Mouse (Mus musculus) urinary bladder, postnatal 10 days (tissue): ENCODE results near the gene Adgra3.

Experiments used
- DNase-seq: peaks from one replicate; pipeline ENCODE4 v3.0.0; 2022; ENCODE audit warnings: low spot score

Adgra3 gene

DNA sequence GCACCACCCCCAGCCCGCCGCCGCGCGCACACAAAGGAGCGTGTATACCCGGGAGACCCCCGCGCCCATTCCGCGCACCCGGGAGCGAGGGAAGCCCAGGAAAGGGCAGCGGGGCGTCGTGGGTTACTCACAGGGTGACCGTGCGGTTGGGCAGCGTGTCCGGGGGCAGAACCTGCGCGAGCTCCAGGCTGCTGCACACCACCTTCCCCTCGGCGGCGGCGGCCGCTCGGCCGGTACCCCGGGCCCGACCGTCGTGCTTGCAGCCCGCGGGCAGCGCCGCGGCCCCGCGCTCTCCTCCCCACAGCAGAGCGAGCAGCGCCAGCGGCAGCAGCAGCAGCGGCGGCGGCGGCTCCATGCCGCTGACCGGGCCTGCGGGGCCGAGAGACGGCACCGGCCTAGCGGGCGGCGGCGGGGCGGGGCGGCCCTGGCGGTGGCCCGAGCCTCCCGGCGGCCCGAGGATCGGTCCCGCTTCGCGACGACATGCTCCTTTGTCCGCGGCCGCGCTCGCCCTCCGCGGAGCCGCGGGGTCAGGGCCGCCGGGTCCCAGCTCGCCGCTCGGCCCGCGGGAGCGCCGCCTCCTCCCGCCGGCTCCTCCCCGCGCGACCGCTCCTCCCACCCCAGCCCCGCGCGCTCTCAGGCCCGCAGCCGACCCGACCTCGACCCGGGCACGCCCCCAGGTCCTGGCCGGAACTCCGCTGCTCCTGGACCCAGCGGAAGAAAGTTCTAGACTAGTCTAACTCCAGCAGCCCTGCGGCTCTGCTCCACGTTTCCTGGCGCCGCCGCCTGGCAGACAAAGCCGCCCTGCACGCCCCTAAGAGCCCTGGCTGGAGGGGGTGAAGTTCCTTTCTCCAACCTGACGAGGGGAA is at the start of gene Adgra3:
Gene Adgra3 (minus strand): TSS at position 586 of the 866 bp plus-strand sequence.
- no peak for DNase-seq

DNA sequence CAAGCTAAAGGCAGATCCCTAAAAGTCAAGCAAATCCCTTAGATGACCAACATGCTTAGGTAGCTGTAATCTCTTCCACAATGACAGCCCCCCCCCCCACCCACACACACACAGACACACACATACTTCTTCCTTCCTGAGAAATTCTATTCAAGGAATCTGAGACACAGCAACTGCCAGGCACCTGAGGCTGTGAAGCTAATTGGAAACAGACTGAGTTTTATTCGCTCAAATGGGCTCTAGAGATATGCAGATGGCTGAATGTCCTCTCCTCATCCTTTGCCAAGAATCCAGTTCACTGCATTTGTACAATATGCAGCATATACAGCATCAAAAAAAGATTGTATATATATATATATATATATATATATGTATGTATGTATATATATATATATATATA is 24.6 kb upstream of the Adgra3 start:
- no peak for DNase-seq

DNA sequence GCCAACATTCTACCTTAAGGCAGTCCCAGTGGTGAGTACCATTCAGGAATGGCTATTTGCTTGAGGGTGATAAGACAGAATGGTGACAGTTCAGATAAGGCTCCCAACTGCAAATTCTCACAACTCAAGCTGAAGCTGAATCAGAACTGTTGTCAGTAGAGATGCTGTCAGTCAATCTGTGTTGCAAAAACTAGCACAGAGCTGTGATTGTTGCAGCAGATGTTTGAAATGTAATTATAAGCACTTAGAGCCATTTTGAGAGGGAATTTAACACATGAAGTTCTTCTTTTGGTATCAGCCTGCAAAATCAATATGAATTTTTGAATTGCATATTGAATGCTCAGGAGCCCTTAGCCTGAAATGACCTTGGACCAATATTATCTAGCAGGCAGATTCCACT is 15.4 kb upstream of the Adgra3 start:
- no peak for DNase-seq

DNA sequence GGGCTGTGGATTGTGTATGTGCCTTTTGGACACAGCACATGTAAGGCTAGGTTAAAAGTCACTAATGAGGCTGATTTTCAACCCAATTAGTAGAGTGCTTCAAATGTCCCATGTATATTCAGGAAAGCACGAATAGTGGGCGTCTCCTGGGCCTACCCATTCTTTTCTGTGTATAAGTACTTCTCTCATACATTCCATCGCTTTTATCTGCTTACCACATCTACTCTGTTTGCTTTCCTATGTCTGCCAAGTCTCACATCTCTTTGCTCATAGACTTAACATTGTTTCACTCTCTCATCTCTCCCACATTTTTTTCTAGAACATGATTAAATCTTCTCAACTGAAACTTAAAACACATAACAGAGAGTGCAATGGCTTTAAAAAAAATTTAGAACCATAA is 5.4 kb upstream of the Adgra3 start:
- DNase-seq = no peak

DNA sequence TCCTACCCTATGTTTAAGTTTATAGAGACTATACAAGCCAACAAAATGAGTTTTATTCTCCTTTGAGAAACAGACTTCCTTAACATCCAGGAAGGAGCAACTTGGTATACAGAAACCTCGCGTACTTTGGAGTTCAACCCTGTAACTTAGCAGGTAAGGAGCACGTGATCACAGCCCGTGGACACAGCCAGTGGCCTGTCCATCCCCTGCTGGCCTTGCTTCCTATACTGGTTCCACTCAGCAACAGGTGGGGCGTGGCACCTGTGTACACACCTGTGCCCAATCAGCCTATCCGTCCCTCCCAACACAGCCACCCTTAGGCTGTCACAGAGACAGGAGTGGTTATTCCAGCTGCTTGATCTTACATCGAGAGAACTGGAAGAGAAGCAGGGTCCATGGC is 780 bp upstream of the Adgra3 start:
- DNase-seq = no peak

DNA sequence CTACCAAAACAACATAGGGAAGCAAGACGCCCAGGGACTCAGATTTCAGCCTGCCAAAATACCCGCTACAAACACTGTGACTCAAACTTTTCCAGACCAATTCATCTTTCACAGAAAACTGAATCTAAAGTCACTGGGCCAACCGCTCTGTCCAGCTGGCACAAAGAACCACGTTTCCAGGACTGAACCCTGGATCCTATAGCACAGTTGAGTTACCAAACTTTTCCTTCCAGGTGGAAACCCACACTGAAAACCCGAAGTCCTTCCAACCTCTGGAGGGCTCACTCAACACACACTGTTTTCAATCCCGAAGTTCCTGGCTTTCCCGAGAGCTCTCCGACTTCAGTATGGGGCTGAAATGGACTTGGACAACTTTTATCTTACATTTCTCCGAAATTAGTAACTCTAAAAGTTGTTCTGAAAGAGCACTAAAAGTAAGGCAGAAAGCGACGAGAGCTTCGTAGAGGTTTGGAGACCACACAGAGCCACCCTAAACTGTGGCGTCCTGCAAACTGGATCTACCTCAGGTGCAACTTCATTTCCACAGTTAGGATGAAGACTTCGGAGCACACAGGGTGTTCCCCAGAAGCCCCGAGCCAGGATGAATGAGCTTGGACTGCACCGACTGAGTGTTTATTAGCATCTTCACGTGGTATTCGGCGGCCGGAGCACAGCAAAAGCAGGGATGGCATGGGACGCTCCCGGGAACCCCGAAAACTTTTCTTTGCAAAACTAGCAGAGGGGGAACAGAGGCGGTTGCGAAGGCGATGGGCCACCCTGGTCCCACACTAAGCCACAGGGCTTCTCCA is 990 bp downstream of the Adgra3 start:
- no peak for DNase-seq

DNA sequence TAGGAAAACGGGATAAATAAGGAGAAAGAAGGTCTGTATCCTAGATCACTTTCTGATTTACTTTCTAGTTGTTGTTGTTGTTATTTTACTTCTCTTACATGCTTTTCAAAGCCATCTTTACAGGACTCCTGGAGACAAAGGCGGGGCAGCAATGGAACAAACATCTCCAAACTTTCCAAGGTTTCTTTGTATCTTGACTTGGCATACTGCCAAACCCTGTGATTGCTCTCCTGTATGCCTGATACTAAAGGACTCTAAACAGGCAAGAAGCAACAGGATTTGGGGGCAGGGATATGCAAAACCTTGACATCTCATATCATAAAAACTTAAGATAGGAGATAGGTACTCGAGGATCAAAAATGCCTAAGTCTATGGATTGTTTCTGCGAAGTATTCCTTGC is 6.3 kb downstream of the Adgra3 start:
- DNase-seq = no peak

DNA sequence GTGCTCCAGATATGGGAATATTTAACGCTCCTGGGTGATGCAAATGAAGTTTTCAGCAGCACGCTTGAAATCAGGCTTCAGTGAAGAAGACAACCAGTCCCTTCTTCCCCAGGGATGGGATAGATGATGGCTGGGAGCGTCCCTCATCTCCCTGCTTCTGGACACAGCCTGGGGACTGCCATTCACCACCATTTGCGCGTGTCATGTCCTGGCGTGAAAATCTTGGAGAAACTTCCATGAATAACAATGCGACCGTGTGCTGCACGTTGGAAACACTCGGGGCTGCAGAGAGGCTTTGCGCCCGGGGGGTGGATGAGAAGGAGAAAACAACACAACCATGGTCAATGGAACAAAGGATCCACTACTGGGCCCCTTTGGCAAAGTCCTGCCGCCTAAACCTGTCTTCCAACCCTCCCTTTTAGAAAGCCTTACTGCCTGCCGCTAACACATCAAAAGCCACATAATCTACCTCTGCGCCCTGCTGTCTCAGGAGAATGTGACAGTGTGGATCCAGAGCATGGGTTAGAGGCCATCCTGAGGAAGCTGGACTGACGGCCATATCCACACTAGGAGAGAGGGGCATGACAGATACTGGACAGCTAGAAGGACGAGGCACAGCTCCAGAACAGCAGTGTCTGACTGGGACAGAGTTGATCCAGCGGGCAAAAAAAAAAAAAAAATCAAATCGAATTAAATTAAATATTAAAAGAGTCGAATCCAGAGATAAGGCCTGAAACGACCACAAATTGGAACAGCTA is 8.0 kb downstream of the Adgra3 start:
- no peak for DNase-seq

DNA sequence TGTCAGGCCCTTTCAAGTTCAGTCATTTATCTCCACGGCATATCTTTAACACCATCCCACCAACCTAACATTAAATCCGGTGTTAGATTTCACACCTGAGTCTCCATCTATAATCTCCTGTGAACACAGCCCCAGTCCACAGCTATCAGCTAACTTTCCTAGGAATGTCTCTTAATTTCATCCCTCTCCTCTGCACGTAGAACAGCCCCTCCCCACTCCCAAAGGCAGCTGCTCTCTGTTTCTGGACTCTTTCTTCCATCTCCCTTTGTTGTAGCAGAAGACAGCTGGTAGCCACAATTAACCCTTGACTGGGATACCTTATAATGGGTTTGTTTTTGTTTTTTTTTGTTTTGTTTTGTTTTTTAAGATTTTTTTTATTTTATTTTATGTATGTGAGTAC is 8.8 kb downstream of the Adgra3 start:
- DNase-seq = no peak

DNA sequence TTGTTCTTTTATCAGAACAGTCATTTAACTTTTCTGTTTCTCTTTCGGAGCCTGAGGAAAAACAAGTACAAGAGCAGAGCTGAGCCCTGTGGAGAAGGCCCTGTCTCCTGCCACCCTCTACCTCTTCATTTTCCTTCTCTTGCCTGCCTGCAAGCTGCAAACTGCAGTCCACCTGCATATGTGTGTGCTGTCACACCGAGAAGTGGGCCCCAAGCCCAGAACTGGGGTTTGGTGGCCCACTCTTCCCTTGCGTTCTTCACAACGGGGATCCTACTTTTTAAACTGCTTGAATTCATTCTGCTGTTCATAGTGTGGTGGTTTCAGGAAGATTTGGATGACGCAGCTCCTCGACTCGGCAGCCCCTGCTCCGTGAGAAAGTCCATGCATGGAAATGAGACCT is 9.3 kb downstream of the Adgra3 start:
- no peak for DNase-seq

DNA sequence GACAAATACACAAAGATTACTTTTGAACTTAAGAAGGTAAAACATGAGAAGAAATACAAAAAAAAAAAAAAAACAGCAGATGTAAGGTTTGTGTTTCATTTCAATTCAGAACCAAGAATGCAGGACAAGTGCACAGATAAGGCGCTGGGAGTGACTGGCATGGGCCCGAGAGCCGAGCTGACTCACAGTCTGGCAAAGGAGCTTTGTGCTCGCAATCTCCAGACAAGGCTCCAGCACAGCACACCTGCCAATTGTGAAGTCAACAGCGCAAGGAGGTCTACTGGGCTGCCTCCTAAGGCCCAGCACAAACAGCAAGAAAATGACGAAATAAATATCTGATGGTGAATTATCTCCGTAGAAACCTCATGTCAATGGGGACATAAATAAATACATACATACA is 9.8 kb downstream of the Adgra3 start:
- no peak for DNase-seq

DNA sequence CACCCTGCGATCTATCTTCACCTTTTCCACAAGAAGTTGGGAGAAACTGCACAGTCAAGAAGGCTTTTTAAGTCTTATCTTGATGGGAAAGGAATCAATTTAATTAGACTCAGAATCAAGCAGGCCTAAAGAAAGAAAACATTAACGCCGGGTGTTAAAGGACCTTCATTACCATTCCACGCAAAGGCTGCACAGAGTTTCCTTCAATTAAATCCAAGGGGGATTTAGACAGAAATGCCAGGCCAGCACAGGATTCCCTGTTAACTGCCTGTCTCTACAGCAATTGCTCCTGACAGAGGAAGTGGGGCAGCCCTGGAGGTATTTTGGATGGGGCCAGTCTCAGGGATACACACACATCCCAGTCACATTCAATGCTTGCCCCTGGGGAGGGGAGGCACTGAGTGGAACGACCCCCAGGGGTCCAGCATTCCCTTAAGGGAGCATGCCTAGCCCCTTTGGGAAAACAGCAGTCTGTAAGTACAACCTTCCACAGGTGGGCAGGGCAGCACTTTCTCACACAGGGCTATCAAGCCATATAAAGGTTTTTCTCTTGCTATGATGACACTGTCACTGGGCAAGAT is 10.4 kb downstream of the Adgra3 start:
- no peak for DNase-seq

DNA sequence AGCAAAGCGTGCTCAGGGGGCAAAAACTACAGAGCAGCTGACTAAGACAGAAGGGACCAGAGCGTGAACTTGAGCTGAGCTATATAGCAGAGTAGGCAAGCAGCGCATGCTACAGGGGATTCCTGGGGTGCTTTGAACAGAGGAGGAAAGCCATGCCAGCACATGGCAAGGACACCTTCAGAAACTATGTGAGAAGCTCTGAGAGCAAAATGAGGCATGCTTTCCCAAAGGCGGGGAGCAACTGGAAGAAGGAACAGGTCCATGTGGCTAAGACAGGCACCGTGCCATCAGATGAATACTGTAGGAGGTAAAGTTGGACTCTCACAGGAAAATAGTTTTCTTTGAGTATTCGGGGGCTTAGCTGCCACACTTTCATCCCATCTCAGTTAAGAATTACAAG is 13.6 kb downstream of the Adgra3 start:
- no peak for DNase-seq

DNA sequence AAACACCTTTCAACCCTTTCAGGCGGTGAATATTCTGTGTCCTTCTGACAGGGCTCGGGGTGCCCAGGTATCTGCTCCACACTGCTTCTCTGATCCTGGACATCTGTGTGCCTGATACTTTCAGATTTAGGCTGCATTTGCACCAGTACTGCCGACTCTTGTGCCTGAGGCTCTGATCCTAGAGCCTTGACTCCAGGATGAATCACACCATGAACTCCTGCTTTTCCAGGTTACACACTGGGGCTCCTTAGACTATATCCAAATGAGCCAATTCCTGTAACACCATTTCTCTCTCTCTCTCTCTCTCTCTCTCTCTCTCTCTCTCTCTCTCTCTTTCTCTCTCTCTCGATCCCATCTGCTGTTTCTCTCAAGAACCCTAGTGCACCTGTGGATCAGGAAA is 15.1 kb downstream of the Adgra3 start:
- no peak for DNase-seq

DNA sequence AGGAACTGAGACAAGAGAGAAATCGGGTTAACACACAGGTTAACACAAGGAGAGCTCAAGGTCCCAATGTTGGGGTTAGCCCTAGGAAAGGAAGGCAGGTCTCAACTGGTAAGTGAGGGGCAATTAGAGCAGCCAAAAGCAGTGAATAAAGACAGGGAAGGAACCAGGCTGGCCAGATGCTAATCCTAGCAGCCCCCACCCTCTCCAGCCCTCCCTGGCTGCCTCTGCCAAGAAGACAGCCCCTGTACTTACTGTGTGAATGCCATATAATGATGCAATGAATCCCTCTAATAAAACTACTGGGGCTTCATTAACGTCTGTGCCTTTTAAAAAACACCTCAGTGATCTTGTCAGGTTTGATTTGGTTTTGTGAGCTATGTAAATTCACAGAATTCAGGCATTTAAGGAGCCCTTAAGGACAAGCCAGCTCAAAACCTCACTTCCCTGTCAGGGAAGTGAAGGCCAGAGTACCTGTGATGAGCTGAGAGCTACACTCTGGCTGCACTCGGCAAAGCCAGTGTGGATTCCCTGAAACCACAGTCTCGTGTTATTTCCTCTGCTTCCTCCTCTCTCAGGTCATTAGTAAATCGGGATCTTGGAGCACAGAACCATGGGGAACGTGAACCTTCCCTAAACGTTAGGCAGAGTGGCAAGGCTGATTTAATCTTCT is 16.4 kb downstream of the Adgra3 start:
- no peak for DNase-seq

DNA sequence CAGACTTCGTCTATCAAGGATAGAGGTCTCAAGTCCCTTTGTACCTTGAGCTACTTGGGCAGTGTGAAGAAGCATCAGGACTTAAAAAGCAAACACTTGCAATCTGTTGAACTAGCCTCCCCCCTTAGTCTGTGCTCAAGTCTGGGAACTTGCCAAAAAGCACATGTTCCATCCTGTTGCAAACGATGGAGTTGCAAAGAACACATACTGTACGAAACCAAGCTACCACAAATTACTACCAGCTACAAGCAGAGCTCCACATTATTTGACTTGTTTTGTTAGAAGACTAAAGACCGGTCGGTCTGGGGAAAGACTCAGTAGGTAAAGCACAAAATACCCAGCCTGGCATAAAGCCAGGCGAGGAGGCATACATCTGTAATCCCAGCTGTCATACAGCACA is 19.3 kb downstream of the Adgra3 start:
- no peak for DNase-seq

DNA sequence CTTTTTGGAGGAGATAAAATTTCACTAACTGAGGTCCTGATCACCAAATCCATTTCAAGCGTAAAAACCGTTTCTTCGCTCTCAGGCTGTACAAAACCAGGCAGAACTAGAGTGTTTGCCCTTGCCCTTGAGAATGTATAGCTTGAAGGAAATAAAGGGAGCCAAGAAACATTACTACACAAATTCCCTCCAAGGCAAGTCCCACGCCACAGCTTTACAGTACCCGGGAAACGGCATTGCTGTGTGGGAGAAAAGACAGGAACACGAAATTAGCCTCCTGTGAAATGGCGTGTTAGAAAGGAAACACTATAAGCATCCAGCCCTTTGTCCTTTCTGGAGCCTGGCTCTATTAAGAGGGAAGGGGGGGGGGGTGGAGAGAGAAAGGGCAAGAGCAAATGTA is 21.1 kb downstream of the Adgra3 start:
- no peak for DNase-seq

DNA sequence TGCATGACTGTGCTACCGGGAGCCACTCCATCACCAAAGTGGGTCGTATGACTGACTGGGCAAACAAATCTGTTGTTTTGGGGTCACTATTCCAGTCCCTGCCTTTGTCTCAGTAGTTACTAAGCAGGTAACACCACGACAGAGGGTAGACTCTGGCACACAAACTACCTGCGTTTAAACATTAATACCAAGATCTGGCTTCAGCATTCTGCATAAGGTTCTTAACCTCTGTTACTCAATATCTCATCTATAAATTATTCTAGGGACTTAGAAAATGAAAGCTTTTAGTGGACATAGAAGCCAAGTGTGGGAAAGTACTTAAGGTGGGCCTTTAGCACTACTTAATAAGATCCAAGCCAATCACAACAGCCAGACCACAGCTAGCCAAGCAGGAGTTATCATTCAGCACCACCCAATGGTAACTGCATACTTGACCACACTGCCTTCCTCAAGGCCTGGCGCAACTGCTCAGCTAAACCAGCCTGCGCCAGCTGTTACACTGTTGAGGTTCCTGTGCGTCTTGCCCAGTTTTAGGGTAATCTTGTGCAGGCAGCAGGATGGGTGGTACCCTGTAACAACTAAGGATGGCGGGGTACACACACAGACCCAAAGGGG is 23.8 kb downstream of the Adgra3 start:
- DNase-seq = no peak

DNA sequence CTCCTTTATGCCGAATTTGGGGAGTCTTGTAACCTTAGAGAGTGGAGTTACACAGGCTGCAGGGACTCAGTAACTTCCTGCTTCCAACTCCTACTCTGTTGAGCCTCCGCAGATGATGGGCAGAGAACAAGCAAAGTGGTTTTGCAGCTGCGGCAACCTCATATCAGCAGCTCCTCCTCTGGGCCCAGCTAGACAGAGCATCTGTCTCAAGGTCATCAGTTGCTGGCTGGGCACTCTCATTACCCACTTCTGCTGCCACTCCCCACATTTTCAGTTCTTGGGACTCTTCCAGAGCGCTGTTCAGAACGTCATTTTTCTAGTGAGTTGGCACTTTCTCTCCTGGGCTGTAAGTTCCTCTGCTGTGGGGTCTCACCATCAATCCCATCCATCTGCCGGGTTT is 24.6 kb downstream of the Adgra3 start:
- DNase-seq = no peak

DNA sequence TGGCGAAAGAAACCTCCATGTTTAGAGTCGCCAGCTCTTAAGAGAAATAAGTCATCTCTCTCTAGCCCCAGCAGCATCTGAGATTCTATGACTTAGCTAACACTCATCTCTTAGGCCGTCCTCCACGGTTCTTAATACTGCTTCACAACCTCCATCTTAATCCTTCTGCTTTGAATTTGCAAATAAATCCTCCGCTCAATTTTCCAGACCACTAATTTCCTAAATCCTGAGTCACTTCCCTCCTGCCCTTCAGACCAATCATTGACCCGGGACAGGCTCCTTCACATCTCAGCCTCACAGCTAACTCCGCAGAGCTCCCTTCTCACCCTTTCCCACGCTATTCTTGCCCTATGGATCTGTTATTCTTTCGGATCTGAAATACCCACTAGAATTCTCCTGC is 25.1 kb downstream of the Adgra3 start:
- no peak for DNase-seq

DNA sequence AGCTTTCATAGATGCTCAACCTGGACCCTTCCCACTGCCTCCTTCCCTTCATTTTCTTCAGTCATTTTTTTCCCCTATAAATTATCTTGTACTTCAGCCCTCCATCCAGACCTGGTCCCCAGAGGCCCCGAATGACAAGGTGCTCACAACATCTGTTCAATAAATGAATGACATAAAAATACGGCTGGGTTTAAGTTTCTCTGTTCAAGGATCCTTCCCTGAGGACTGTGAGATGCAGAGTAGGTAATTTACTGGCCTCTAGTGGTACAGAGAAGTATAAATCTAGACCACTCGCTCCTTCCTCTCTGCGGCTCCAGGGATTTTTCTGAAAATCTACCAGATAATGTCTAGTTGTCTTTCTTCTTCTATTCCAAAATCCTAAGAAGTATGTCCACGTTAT is 26.5 kb downstream of the Adgra3 start:
- DNase-seq = no peak
